Mouse (Mus musculus) olfactory bulb, adult 2 months (tissue): ENCODE measurements around the gene Slc25a38.

Experiments
- CTCF ChIP-seq: fragments of 200-500 bp; IDR thresholded peaks from 2 replicates; pipeline ENCODE4 v1.5.1; 2012; ENCODE audit warnings: low read depth, mild to moderate bottlenecking, low read length, moderate library complexity; ENCODE audit not compliant: insufficient read depth
- POLR2A ChIP-seq: fragments of 200-500 bp; IDR thresholded peaks from 2 replicates; pipeline ENCODE4 v1.6.1; 2012; ENCODE audit warnings: mild to moderate bottlenecking, low read depth, low read length, moderate library complexity; ENCODE audit not compliant: insufficient read depth

- no peak for TF ChIP-seq POLR2A
- no peak for TF ChIP-seq CTCF
These were observed 19.1 kb upstream of the Slc25a38 start for GRCm38 (mm10) chr9:120091086-120091485.
